Mouse (Mus musculus): Measurements from ENCODE around the gene Abcf1.

Gene Abcf1

DNA sequence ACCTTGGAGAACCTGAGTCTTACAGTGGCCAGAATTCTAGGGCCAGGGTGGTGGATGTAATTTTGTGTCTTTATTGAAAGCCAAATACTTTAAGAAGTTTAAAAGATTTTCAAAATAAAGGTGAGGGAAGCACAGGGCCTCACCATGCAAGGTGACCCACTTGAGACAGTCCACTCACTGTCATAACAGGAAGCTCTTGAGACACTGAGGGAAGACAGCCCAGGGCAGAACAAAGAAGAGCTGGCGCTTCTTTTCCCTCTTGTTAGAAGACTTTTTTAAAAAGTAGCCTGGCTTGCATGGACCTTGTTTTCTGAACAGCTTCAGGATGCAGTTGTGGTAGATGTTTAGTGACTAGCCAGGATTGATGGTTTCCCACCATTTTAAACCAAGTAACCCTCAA, 49.2 kb downstream of the Abcf1 start:
- in situ Hi-C loops (cut with MseI, MboI) = no loop called here

DNA sequence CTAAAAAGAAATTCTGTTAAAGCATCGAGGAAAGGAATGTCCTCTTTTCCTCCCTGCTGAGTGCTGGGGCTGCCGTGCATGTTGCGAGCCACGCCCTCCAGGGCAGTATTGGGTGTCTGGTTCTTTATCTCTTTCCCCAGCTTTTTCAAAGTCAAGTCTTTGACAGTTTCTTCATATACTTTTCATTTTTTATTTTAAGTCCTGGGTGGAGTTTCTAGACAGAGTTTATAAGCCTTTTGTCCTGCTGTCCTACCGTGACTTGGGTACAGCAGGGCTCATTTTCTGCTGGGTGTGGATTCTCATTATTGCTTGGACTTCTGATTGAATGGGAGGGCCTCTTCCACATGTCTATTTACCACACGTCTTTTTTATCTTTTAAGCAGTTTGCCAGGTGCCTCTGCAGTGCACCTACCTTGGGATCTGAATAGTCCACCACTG, 49.7 kb downstream of the Abcf1 start:
- in situ Hi-C loops (cut with MseI, MboI) = no loop called here

DNA sequence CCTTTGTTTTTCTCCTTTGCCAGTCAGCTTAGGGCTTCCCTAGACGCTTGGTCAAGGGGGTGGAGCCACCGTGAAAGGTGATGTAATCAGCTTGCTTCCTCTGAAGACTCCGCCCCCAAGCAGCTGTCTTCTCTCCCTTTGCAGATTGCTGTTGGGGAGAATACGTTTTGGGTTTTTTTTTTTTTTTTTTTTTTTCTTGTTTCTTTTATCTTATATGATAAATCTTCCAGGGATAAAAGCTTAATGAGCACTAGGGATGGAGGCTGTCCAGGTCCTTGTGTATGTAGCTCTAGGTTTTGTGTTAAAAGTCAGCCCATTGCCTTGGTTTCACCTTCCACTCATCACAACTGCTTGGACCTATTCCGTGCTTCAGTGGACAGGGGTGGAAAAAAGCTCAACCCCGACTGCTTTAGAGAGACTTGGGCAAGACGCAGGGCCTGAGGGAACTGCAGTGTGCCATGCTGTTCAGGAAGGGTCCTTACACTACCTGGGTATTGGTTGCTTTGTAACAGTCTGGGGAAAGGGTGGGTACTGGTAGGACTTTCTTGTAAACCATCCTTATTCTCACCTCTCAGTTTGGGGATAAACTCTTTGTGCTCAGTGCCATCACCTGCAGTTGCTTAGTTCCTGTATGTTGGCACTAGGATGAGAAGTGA, 50.4 kb downstream of the Abcf1 start:
- in situ Hi-C loops (cut with MseI, MboI) = no loop called here

DNA sequence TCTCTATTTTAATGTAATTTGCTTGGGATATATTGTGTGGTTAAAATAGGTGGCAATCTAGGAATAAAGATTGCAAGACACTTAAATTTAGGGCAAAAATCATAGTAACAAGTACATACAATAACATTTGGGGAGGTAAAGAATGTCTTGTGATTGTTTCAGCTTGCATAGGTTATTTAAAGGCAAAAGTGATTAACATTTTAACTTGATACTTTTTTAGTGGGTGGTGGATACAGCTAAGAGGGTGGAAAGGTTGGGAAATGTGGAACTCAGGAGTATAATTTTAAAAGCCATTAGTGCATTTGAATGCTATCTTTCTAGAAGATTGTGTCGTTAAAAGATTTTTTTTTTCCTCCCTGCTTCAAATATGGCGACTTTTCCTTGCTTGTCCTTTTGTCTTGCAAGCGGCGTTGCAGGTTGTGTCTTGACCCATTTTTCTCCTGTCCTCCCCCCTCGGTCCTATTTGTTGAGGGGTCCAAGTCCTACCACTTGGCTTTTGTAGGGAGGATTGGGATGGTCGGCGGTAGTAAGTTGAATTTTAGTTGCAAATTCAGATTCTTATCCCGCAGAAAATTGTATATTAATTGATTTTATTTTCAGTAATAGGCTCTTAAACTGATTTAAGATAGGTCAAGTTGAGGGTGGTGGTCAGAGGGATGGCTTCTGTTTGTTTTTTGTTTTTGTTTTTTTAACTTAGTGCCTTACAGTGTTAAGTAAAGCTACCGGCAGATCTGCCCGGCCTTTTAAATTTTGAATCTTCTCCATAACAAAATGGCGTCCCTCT, 51.1 kb downstream of the Abcf1 start:
- in situ Hi-C loops (cut with MseI, MboI) = no loop called here

DNA sequence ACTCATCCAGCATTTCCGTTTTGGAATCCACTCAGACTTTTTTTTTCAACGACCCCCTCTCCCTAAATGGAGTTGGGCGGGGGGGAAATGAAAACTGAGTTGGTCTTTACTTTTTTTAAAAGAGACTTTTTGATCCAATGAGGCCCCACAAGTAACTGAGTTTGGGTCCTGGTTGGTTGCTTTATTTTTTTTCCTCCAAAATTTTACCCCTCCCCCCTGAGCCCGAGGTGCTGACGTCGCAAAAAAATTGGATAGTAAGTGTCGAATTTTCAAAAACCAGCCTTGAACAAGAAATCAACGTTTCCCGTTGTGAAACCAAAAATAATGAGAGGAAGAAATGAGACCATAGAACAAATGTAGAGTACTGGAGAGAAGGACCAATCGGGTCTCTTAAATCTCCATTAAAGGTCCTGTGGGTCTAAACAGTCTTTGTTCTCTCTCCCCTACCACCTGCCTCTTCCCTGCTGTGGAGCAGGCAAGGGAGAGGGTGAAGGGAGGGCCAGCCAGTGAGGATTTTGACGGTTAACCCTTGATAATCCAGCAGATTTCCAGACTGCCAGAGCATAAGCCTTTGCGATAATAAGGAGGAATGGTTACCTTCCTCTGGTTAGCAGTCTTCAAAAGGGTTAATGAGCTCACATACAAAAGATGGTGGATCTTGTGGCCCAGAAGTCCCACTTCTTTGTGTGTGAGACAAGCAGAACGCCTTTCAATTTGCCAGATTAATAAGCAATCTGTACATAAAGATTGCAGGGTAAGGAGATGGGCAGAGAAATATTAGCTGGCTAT, 51.9 kb downstream of the Abcf1 start:
- in situ Hi-C loops (cut with MseI, MboI) = no loop called here

DNA sequence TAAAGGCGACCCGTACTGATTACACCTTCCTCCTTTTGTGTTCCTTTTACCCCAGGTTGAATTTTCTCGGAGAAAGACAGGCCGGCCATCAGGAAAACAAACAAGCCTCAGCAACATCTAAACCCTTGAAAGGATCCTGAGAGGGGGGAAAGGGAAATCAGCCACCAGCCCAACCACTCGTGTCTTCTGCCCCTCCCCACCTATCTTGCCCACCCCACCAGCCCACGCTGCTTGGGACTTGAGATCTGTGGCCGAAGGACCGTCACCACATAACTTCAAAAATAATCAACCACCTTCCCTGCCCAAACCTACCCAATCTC, 52.5 kb downstream of the Abcf1 start:
- in situ Hi-C loops (cut with MseI, MboI) = no loop called here

DNA sequence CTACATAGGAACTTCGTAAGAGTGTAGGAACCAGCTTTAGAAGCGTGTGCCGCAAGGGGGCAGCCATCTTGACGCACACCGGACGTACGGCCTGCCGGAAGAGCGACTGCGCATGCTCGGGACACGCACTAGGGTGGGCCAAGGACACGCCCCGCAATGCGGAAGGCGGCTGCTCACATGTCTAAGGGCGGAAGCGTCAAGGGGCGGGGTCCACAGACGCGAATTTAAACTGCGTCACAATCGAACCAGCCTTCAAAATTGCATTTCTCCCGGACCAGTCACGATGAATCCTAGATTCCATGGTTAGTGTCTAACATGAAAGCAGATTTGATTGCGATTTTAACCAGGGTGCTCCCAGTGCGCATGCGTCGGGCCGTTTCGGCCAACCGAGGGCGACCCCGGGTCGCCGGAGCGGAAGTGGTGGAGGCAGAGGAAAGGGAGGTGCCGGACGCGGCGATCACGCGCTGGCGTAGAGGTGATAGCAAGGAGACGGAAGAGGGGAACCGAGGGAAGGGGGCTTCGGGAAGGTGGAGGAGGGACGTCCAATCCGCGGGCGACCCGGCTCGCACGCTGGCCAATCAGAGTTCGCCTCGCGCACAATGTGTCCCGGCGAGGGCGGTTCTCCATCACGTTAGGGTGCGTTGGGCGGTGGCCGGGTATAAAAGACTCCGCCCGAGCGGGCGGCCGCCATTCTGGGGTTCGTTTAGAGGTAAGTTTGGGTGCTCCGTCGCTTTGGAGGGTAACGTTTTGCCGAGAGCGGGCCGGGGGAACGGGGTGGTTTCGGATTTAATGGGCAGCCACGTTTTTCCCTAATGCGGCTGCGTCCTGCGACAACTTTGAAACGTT, 53.0 kb downstream of the Abcf1 start, which contains the start of the genes Mrps18b and Ppp1r10:
Gene Mrps18b, minus strand, starts transcription at position 93 of the 846 bp plus-strand sequence.
Gene Ppp1r10, plus strand, starts transcription at position 138 of the 846 bp plus-strand sequence.
- in situ Hi-C loops (cut with MseI, MboI) = no loop called here

DNA sequence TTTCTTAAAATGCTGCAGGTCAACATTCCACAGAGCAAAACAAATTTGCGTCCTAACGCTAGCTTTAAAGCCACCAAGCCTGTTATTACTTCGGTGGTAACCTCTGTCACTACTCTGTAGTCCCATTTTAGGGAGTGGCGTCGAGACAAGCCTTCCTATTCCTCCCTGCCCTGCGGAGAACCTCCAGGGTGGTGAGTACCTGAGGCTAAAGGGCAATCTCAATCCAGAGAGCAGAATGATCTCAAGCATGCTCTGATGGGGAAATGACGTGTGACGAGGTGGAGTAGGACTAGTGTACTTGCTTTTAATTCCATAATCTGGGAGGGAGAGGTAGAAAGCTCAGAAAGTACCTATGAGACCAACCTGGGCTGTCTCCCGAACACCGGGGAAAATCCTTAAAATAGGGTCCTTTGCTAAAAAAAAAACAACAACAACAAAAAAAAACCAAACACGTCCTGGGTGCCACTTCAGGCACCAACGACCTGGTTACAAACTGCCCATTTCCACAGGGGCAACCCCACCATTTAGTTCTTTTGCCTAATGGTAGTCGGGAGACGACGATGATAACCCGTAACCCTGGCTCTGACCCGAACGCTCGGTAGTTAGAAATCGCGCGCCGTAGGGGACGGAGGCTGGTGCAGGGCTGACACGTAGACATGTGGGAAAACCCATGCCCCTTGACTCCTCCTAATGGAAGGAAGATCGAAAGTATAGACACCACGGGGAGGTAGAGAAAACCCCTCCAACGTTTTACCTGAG, 53.8 kb downstream of the Abcf1 start:
- in situ Hi-C loops (cut with MseI, MboI) = no loop called here

DNA sequence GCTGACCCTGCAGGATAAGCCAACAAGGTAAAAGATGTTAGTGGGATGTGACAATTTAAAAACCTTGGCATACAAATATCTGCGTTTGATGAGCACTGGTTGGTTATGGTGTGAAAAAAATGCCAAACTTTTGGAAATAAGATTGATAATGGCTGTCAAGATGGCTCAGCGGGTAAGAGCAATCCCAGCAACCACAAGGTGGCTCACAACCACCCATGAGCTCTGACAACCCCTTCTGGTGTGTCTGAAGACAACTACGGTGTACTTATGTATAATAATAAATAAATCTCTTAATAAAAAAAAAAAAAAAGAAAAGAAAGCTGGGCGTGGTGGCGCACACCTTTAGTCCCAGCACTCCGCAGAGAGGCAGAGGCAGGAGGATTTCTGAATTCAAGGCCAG, 54.6 kb downstream of the Abcf1 start:
- in situ Hi-C loops (cut with MseI, MboI) = no loop called here

DNA sequence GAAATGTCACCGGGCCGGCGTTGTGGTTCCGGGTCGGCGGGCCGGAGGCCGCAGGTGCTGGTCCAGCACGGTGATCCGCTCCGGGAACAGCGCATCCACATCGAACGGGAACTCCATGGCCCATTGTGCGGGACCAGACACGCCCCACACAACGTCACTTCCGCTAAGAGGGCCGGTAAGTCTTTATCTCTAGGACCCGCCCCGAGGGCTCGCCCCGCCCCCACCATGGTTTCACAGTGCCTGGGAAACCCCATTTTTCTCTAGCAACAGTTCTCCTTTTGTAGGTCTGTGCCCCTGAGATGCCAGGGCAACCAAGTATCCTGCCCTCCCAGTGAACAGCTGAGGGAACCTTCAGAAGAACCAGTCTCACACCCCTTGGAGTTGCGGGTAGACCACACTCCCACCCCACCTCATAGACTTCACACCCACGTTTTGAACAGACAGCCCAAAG, 59.6 kb downstream of the Abcf1 start, which contains the start of gene Atat1:
Gene Atat1, minus strand, starts transcription at position 157 of the 451 bp plus-strand sequence.
- in situ Hi-C loops (cut with MseI, MboI) = no loop called here

DNA sequence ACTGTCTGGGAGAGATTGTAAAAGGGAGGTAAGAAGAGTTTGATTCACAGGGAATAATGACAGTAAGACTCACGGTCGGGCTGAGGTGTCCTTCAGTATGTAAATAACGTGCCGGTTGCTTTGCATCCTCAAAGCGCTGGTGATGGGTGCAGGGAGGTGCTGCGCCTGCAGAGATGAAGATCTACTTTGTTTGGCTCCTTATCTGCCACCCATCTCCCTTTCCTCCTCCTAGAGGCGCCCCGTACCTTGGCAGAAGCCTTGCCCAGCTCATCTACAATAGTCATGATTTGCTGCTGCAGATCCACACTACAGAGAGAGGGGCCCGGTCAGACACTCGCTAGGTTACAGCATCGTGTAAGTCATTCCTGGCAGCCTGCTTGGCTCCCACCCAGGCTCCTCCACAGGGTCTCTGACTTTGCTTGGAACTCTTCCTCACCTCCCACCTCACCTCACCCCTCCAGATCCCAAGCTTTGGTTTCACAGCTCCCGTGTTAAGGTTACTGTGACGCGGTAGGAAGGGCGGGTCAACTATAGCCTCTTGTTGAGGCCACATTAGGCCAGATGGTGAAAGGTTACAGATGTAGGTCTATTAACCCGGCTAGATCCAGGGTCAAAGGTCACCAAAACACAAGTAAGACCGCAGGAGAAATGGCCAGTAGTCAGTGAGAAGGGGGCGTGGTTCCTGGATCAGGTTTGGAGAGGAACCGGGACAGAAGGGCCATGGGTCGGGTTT, 60.2 kb downstream of the Abcf1 start:
- in situ Hi-C loops (cut with MseI, MboI) = no loop called here

DNA sequence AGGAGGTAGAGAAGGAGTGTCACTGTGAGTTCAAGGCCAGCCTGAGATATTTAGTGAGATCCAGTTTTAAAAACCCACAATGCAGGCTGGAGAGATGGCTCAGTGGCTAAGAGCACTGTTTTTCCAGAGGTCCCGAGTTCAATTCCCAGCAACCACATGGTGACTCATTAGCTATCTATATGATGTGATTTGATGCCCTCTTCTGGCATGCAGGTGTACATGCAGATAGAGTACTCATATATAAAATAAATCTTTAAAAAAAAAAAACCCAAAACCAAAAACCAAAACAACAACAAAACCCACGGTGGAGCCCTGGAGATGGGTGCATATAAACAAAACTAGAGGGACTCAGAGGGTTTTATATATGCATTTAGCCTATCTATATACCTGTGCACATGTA, 62.0 kb downstream of the Abcf1 start:
- in situ Hi-C loops (cut with MseI, MboI) = no loop called here

Measured in mouse trophoblast stem cell (cell line).